Mouse (Mus musculus) kidney, embryonic 16.5 days (tissue): ENCODE measurements around the gene Fgfr2. TPM values are rescaled to one million over a fixed set of nuclear protein-coding genes. Genes with fewer than 3 reads are reported as not detected.

Source experiments
- ATAC-seq: fragments of 200-750 bp; cut with Nextera tagmentation; 2 replicates; pipeline ENCODE4 v1.8.0; 2017; ENCODE audit warnings: moderate TSS enrichment; ENCODE audit not compliant: low FRiP score, low TSS enrichment
- H3K27ac ChIP-seq: fragments of 300-500 bp; sonication (generic); 2 replicates; pipeline ENCODE4 v1.5.1; 2014; ENCODE audit warnings: low read length
- H3K27me3 ChIP-seq: fragments of 300-500 bp; sonication (generic); 2 replicates; pipeline ENCODE4 v1.6.1; 2014; ENCODE audit warnings: low read length, control low read depth, mixed read lengths; ENCODE audit not compliant: insufficient read depth
- H3K36me3 ChIP-seq: fragments of 300-500 bp; sonication (generic); 2 replicates; pipeline ENCODE4 v1.6.1; 2014; ENCODE audit warnings: low read length, control low read depth, mixed read lengths; ENCODE audit not compliant: insufficient read depth
- H3K4me1 ChIP-seq: fragments of 300-500 bp; sonication (generic); 2 replicates; pipeline ENCODE4 v1.6.1; 2014; ENCODE audit warnings: low read length, control low read depth, mixed read lengths; ENCODE audit not compliant: insufficient read depth
- H3K4me2 ChIP-seq: fragments of 300-500 bp; sonication (generic); replicated peaks from 2 replicates; pipeline ENCODE4 v1.6.1; 2014; ENCODE audit warnings: low read depth, low read length
- H3K4me3 ChIP-seq: fragments of 300-500 bp; sonication (generic); 2 replicates; pipeline ENCODE4 v1.5.1; 2014; ENCODE audit warnings: mild to moderate bottlenecking, low read length
- H3K9ac ChIP-seq: fragments of 300-500 bp; sonication (generic); replicated peaks from 2 replicates; pipeline ENCODE4 v1.6.1; 2014; ENCODE audit warnings: low read length
- H3K9me3 ChIP-seq: fragments of 300-500 bp; sonication (generic); 2 replicates; pipeline ENCODE4 v1.6.1; 2016; ENCODE audit warnings: low read length, control low read depth
- WGBS: fragments of 180-500 bp; shearing (Covaris S2); extraction: QIAGEN DNeasy Blood & Tissue Kit; methylation state at CpG from one replicate; pipeline ENCODE4 v1.1.7; 2014; 5-methylcytosine and 5-hydroxymethylcytosine counted together
- polyA plus RNA-seq: library from polyadenylated mRNA; unstranded; fragments of >200 nt; fragmentation: Nextera tagmentation; extraction: Ambion mirVana; gene quantifications from 2 replicates; pipeline ENCODE4 v1.2.1, GENCODE M21; 2015

The Fgfr2 gene
- polyA plus RNA-seq, 1 experiment from 2014 or later: 118 TPM

- WGBS: 87% methylated on average over 4 of the region's 4 CpGs
- Histone ChIP-seq H3K27me3 (no peaks in the 10 kb centered on the region), H3K4me2 (no peak overlapping the region), H3K9ac (no peak overlapping the region), H3K36me3 (peaks cover under 1% of the 10 kb centered on the region; the same call in 1 of the 2 replicates), H3K27ac (no peak overlapping the region), H3K4me1 (peaks cover 46% of the 10 kb centered on the region), H3K9me3 (no peaks in the 10 kb centered on the region), H3K4me3 (no peak overlapping the region)
- no peak for ATAC-seq
Observed at GRCm38 (mm10) chr7:130219844-130220243, 2903.3 kb downstream of the Fgfr2 start.

- Histone ChIP-seq H3K36me3 (peaks cover 17% of the 10 kb centered on the region; the same call in 1 of the 2 replicates), H3K9ac (no peak overlapping the region), H3K27me3 (no peaks in the 10 kb centered on the region), H3K27ac (no peak overlapping the region; the same call in 1 of the 2 replicates), H3K4me3 (no peak overlapping the region), H3K4me1 (peaks cover 14% of the 10 kb centered on the region), H3K4me2 (no peak overlapping the region), H3K9me3 (no peaks in the 10 kb centered on the region)
- WGBS: 48% methylated on average over 4 of the region's 4 CpGs
- ATAC-seq: no peak
Observed at GRCm38 (mm10) chr7:130216272-130216671, 2906.9 kb downstream of the Fgfr2 start.

GRCm38 (mm10) chr7:130215348-130216252 lies 2907.6 kb downstream of the Fgfr2 start:
- H3K4me2 ChIP-seq: no peak overlapping the region
- H3K9me3 ChIP-seq: no peaks in the 10 kb centered on the region
- H3K9ac ChIP-seq: no peak overlapping the region
- WGBS: 56% methylated on average over 21 of the region's 21 CpGs
- no peak overlapping the region for H3K4me3 ChIP-seq
- H3K4me1 ChIP-seq: peaks cover 12% of the 10 kb centered on the region
- H3K27ac ChIP-seq: no peak overlapping the region; the same call in 1 of the 2 replicates
- ATAC-seq: no peak
- H3K36me3 ChIP-seq: peaks cover 17% of the 10 kb centered on the region; the same call in 1 of the 2 replicates
- no peaks in the 10 kb centered on the region for H3K27me3 ChIP-seq

- H3K4me3 ChIP-seq: no peak overlapping the region
- no peak for ATAC-seq
- 84% methylated on average over 5 of the region's 5 CpGs for WGBS
- peaks cover 17% of the 10 kb centered on the region; the same call in 1 of the 2 replicates for H3K36me3 ChIP-seq
- no peaks in the 10 kb centered on the region for H3K9me3 ChIP-seq
- H3K4me2 ChIP-seq: no peak overlapping the region
- peaks cover 32% of the 10 kb centered on the region for H3K4me1 ChIP-seq
- no peak overlapping the region for H3K9ac ChIP-seq
- no peak overlapping the region for H3K27ac ChIP-seq
- no peaks in the 10 kb centered on the region for H3K27me3 ChIP-seq
Observed at GRCm38 (mm10) chr7:130213156-130213555, 2910.0 kb downstream of the Fgfr2 start.

- no peak overlapping the region for H3K9ac ChIP-seq
- no peaks in the 10 kb centered on the region for H3K27me3 ChIP-seq
- no peak overlapping the region for H3K27ac ChIP-seq
- H3K36me3 ChIP-seq: peaks cover 17% of the 10 kb centered on the region; the same call in 1 of the 2 replicates
- no peaks in the 10 kb centered on the region for H3K9me3 ChIP-seq
- no peak overlapping the region for H3K4me3 ChIP-seq
- WGBS: 70% methylated on average over 5 of the region's 5 CpGs
- H3K4me1 ChIP-seq: peaks cover 48% of the 10 kb centered on the region
- H3K4me2 ChIP-seq: no peak overlapping the region
- no peak for ATAC-seq
Observed at GRCm38 (mm10) chr7:130211411-130211810, 2911.7 kb downstream of the Fgfr2 start.

- H3K4me3 ChIP-seq: no peak overlapping the region
- peaks cover 60% of the 10 kb centered on the region for H3K4me1 ChIP-seq
- no peak overlapping the region for H3K4me2 ChIP-seq
- H3K9me3 ChIP-seq: no peaks in the 10 kb centered on the region
- H3K27me3 ChIP-seq: no peaks in the 10 kb centered on the region
- peak overlapping the region; percentile 45 for H3K27ac ChIP-seq
- 77% methylated on average over 4 of the region's 4 CpGs for WGBS
- ATAC-seq: no peak
- peaks cover 17% of the 10 kb centered on the region; the same call in 1 of the 2 replicates for H3K36me3 ChIP-seq
- no peak overlapping the region for H3K9ac ChIP-seq
Observed at GRCm38 (mm10) chr7:130208601-130209000, 2914.5 kb downstream of the Fgfr2 start.

- H3K4me1 ChIP-seq: peaks cover 74% of the 10 kb centered on the region
Observed at GRCm38 (mm10) chr7:130206181-130206582, 2917.0 kb downstream of the Fgfr2 start.

GRCm38 (mm10) chr7:130205140-130205539 lies 2918.0 kb downstream of the Fgfr2 start:
- Histone ChIP-seq H3K9ac (no peak overlapping the region), H3K4me1 (peaks cover 73% of the 10 kb centered on the region), H3K27me3 (no peaks in the 10 kb centered on the region), H3K27ac (peak overlapping the region; percentile 83), H3K36me3 (0 out of 2 replicates have a peak, but pooled peaks cover 6% of the 10 kb centered on the region), H3K4me3 (no peak overlapping the region), H3K9me3 (no peaks in the 10 kb centered on the region), H3K4me2 (no peak overlapping the region)
- ATAC-seq: no peak
- WGBS: 78% methylated on average over 7 of the region's 7 CpGs

More at GRCm38 (mm10) chr7:130206181-130206582, 2917.0 kb downstream of the Fgfr2 start:
- Histone ChIP-seq H3K27me3 (no peaks in the 10 kb centered on the region), H3K9ac (0 out of 2 replicates have a peak overlapping the region, but pooled peaks have one; percentile 41), H3K4me3 (no peak overlapping the region), H3K4me2 (no peak overlapping the region), H3K27ac (peak overlapping the region; percentile 83), H3K36me3 (0 out of 2 replicates have a peak, but pooled peaks cover 6% of the 10 kb centered on the region), H3K9me3 (no peaks in the 10 kb centered on the region)
- ATAC-seq: peak; percentile 88
- WGBS: 14% methylated on average over 6 of the region's 6 CpGs

GRCm38 (mm10) chr7:130201020-130201419 lies 2922.1 kb downstream of the Fgfr2 start:
- Histone ChIP-seq H3K9me3 (no peaks in the 10 kb centered on the region), H3K4me1 (peaks cover 42% of the 10 kb centered on the region), H3K27me3 (no peaks in the 10 kb centered on the region), H3K27ac (peak overlapping the region; percentile 77), H3K36me3 (peaks cover 21% of the 10 kb centered on the region), H3K9ac (no peak overlapping the region; the same call in 1 of the 2 replicates), H3K4me3 (no peak overlapping the region), H3K4me2 (no peak overlapping the region)
- WGBS: 25% methylated on average over 8 of the region's 8 CpGs
- ATAC-seq: peak; percentile 59

- no peak overlapping the region for H3K27ac ChIP-seq
- WGBS: 79% methylated on average over 9 of the region's 9 CpGs
- H3K4me1 ChIP-seq: peaks cover 34% of the 10 kb centered on the region
- no peaks in the 10 kb centered on the region for H3K27me3 ChIP-seq
- peaks cover 25% of the 10 kb centered on the region for H3K36me3 ChIP-seq
- no peak overlapping the region for H3K4me2 ChIP-seq
- no peak for ATAC-seq
- no peak overlapping the region for H3K4me3 ChIP-seq
- H3K9ac ChIP-seq: no peak overlapping the region
- H3K9me3 ChIP-seq: no peaks in the 10 kb centered on the region
Observed at GRCm38 (mm10) chr7:130199951-130200350, 2923.2 kb downstream of the Fgfr2 start.
